Mouse (Mus musculus) thymus, postnatal 4 days (tissue): Measurements from ENCODE around the gene Pramef20.
"Not testable (repeated sequence)": the region's sequence is repeated elsewhere in the genome, so short reads cannot be mapped to it uniquely, and the experiment has no call there.

Experiments used
- DNase-seq: peaks from one replicate; pipeline ENCODE4 v3.0.0; 2021

Pramef20 gene

DNA sequence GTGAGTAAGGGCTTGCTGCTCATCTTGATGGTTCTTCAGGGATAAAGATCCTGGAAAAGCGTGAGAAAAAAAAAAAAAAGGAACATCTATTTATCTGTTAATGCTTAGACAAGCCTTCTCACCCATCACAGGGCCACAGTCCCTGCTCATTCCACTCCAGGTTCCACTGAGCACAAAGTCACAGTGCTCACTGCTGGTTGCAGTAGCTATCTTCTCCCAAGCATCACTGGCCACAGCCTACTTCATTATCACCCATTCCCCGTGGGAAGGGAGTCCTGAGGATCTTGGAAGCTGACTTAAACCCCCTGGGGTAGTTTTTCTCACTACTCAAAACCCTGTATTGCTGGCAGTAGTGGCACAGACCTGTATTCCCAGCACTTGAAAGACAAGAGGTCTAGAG lies at the start of gene Pramef20:
Gene Pramef20, minus strand, starts transcription at position 23 of the 400 bp plus-strand sequence.
- DNase-seq = no peak

DNA sequence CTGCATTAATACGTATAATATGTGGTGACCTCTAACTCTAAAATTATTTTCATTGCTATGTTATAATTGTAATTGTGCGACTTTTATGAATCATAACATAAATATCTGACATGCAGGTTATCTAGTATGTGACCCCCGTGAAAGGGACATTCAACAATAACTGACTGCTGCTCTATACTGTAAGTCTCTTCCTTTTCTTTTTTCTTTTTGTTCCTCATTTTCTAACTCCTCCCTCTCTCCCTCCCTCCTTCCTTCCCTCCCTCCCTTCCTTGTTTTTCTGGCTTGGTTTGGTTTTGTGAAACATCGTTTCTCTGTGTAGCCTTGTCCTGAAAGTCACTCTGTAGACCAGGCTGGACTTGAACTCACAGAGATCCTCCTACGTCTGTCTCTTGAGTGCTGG lies 46.9 kb upstream of the Pramef20 start:
- DNase-seq = no peak

DNA sequence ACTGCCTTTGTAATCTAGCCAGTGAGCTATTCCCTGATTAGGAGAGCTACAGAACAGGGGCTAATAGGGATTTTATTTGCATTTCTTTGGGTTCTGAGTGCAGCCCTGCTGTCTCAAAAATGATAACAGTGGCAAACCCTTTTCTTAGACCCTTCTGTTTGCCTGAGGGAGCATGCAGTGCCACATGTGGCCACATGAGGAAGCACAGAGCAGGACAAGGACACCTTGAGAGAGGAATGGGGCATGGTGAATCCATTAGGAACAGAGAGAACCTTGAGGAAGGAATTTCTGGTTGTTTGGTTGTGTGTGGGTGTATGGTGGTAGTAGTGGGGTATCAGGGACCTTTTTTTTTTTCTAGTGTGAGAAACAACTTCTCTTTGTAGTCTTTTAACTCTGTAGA lies 42.9 kb upstream of the Pramef20 start:
- DNase-seq = peak; percentile 15

DNA sequence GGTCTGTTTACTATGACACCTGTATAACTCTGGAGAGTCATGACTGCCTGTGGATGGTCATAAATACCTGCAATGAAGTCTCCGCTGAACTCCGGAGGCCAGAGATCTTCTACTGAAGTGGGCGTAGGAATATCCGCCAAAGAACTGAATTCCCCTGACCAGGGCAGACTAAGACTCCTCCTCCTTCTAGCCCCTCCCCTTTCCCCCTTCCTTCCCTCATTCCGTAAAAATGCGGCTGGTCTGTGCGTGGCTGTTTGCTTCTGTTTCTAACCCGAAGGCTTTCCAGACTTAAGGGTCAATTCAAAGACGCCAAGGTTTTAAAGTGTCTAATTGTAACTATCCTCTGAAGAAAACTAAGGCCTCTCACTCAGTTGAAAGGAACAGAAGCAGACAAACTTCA lies 30.6 kb upstream of the Pramef20 start, which contains the start of gene Pramef12:
Gene Pramef12, minus strand, starts transcription at position 175 of the 400 bp plus-strand sequence.
- DNase-seq = no peak

DNA sequence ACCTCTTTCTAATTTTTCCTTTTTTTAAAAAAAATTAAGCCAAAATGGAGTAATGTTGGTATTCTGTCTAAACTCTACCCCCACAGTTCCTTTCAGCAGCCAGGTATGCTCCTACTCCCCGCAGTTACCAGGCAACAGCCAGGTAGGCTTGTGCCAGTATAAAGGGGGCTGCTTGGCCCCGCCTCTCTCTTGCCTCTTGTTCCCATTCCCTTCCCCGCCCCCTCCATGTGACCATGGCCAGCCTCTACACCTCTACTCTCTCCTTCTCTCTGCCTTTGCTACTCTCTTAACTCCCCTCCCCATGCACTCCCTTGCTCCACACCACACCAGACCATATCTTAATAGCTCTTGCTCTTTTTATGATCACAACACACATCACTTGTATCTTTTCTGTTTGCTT lies 28.5 kb upstream of the Pramef20 start:
- no peak for DNase-seq

DNA sequence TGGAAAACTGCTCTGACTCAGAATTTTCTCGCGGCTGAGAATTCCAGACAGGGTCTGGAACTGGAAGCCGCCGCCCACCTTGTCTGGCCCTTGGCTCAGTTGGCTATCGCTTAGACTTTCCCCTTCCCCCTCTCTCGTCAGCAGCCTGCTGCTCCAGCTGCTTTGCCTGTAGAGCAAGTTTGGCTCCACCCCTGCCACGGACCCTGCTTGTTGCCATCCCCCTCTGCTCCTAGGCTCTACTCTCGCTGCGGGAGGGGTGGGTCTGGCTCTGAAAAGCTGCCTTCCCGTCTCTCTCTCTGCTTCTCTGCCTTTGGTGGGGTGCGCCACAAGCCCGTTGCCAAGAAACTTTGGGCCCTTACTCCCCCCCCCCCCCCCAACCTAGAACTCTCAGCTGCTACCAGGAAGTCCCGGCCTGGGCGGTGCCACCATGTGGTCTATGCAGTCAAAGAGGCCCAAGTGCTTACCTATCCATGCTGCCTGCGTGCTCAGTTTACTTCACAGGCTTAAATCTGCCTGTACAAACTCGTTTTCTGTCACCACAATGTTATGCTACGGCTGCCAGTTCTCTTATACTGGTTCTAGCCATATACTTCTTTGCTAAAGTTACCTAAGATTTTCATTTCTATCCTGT lies 26.8 kb upstream of the Pramef20 start:
- peak; percentile 21 for DNase-seq

DNA sequence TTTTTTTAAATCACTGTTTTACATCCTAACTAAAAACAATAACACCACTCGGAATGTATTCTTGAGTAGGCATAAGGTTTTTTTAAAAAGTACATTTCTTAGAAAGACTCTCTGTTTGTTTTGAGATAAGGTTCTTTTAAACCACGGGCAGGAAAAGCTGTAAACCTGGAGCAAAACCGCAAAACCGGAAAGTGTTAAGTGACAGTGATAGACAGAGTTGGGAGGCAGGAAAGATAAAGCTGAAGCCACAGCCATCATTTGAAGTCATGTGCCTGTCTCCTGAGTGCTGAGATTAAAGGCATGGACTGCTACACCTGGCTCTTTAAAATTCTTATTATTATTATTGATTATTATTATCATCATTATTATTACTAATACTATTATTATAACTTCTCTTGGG lies 25.0 kb upstream of the Pramef20 start:
- no peak for DNase-seq

DNA sequence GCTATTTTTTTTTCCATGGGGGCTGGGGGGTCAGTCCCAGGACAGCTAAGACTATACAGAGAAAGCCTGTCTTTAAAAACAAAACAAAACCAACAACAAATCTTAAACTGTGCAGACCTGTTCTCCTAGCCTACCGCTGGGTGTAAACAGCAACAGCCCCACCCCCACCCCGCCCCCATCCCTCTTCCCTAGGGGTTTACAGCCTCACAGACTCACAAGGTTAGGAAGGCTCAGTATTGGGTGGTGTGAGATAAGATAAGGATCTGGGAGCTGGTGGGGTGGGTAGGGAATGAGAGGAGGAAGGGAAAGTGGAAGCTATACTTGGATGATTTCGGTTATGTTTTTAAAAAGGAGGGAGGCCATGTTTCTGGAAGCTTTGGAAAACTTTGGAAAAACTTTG lies 18.6 kb upstream of the Pramef20 start:
- no peak for DNase-seq

DNA sequence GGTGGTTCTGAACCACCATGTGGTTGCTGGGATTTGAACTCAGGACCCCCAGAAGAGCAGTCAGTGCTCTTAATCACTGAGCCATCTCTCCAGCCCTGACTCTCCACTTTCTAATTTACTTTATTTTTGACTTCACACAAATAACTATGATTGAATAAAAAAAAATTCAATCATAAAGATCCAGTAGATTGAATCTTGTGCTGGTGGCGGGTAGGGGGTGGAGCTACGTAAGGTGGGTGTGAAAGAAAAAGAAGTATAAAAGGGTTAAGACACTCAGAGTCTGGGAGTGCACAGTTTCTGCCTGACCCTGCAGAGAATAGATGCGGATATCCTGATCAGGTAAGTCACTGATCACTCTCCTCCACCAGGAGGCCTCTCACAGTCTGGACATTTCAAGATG lies 20.1 kb downstream of the Pramef20 start, which contains the start of gene Gm13119:
Gene Gm13119, plus strand, starts transcription at position 301 of the 400 bp plus-strand sequence.
- DNase-seq = not testable (repeated sequence)

DNA sequence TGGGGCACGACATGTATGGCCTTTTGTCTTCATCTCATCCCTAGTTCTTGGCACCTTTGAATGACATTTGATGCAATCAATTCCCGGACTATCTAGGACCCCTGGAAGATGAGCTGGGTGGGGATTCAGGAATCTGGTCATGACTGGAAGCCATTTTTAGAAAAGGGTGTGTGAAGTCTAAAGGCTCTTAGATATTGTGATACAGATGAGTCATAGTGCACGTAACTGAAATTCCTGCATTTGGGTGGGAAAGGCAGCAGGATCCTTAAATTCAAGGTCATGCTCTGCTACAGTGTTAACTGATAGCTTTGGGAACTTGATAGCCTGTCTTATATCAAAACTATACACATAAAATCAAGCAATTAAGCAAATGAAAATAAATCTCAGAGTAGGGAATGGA lies 41.9 kb downstream of the Pramef20 start:
- not testable (repeated sequence) for DNase-seq

DNA sequence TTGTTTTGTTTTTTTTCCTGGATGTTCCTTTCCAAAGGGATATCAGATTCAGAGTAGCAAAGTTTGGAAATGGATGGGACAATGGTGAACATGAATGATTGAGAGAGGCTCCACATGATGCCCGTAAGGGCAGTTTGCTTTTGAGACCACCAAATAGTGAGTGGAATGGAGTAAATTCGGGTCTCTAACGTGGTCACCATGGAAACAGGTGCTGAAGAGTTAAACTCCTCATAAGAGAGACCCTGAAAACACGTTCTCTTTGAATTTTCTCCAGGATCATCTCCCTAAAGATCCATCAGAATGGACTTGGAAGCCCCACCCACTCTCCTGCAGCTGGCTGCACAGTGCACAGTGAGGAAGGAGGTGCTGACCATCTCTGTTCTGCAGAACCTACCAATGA lies 47.8 kb downstream of the Pramef20 start, which contains the start of gene Gm13128:
Gene Gm13128, plus strand, starts transcription at position 301 of the 400 bp plus-strand sequence.
- not testable (repeated sequence) for DNase-seq
